Mouse (Mus musculus) embryonic facial prominence, embryonic 11.5 days (tissue): ENCODE results near the gene Kcnd3. TPM values are rescaled to one million over a fixed set of nuclear protein-coding genes. Genes with fewer than 3 reads are reported as not detected.

Experiments used
- ATAC-seq: fragments of 200-750 bp; cut with Nextera tagmentation; replicated peaks from 2 replicates; pipeline ENCODE4 v1.8.0; 2017; ENCODE audit warnings: low read depth; ENCODE audit not compliant: insufficient number of reproducible peaks, low FRiP score, low TSS enrichment
- DNase-seq: peaks from one replicate; pipeline ENCODE4 v3.0.0-alpha.2; 2015; ENCODE audit warnings: low spot score
- H3K27ac ChIP-seq: fragments of 300-500 bp; sonication (generic); replicated peaks from 2 replicates; pipeline ENCODE4 v1.5.1; 2014; ENCODE audit warnings: mild to moderate bottlenecking, low read depth, low read length, control low read depth
- H3K27me3 ChIP-seq: fragments of 300-500 bp; sonication (generic); 2 replicates; pipeline ENCODE4 v1.6.1; 2014; ENCODE audit warnings: mild to moderate bottlenecking, low read length, moderate library complexity, mixed read lengths; ENCODE audit not compliant: control insufficient read depth, insufficient read depth
- H3K36me3 ChIP-seq: fragments of 300-500 bp; sonication (generic); replicated peaks from 2 replicates; pipeline ENCODE4 v1.6.1; 2014; ENCODE audit warnings: low read depth, mild to moderate bottlenecking, low read length, moderate library complexity, mixed read lengths; ENCODE audit not compliant: control insufficient read depth, insufficient read depth
- H3K4me1 ChIP-seq: fragments of 300-500 bp; sonication (generic); 2 replicates; pipeline ENCODE4 v1.6.1; 2014; ENCODE audit warnings: low read length, mixed read lengths; ENCODE audit not compliant: control insufficient read depth, insufficient read depth
- H3K4me2 ChIP-seq: fragments of 300-500 bp; sonication (generic); 2 replicates; pipeline ENCODE4 v1.6.1; 2014; ENCODE audit warnings: low read depth, mild to moderate bottlenecking, control low read depth, low read length, moderate library complexity
- H3K4me3 ChIP-seq: fragments of 300-500 bp; sonication (generic); 2 replicates; pipeline ENCODE4 v1.5.1; 2014; ENCODE audit warnings: low read depth, low read length, control low read depth
- H3K9ac ChIP-seq: fragments of 300-500 bp; sonication (generic); replicated peaks from 2 replicates; pipeline ENCODE4 v1.6.1; 2014; ENCODE audit warnings: mild to moderate bottlenecking, control low read depth, low read length
- H3K9me3 ChIP-seq: fragments of 300-500 bp; sonication (generic); replicated peaks from 2 replicates; pipeline ENCODE4 v1.6.1; 2016; ENCODE audit warnings: mild to moderate bottlenecking, low read length, inconsistent platforms, mixed read lengths; ENCODE audit not compliant: control insufficient read depth
- WGBS: fragments of 180-500 bp; shearing (Covaris S2); extraction: QIAGEN DNeasy Blood & Tissue Kit; methylation state at CpG from one replicate; pipeline ENCODE4 v1.1.7; 2014; 5-methylcytosine and 5-hydroxymethylcytosine counted together
- polyA plus RNA-seq: library from polyadenylated mRNA; unstranded; fragments of >200 nt; fragmentation: Nextera tagmentation; extraction: Ambion mirVana; gene quantifications from 2 replicates; pipeline ENCODE4 v1.2.1, GENCODE M21; 2014

Kcnd3 gene
- polyA plus RNA-seq, 1 experiment from 2014 or later: 0.59 TPM

- H3K9me3 ChIP-seq: no peaks in the 10 kb centered on the region
- ATAC-seq: no peak
These were observed 11.1 kb upstream of the Kcnd3 start for GRCm38 (mm10) chr3:105440873-105441495.

DNA sequence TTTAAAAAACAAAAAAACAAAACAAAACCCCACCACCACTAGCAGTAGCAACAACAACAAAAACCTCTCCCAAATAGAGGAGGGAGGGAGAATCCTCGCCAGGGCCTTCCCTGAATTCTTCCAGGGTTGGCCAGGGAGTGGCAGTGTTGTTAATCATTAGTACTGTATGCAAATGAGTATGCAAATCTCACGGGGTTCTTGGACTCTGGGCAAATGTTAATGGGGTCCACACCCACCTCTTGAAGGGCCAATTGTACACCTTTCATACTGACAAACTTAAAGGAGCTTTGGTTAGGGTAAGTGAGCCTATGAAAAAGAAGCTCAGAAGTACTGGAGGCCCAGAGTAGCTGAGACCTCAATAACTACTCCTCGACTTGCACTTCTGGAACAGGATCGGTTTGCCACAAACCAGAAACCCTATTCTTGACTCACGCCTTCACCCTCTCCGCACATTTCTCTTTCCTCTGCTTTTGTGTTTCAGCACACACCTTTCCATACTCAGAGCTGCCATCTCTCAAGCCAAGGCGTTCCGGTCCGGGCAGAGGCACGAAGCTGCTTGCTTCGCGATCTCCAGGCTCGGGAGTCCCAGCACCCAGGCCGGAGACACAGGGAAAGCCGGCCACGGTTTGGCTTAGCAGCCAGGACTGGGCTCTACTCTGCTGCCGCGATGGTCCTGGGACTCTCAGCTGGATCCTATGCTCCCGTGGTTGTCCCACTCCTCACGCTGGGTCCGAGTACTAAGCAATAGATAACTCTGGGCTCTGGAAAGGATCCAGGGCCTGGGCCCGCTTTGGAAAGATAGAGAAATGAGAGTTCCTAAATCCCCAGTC is 1.3 kb upstream of the Kcnd3 start:
- Histone ChIP-seq H3K9ac (no peak overlapping the region), H3K9me3 (no peaks in the 10 kb centered on the region), H3K36me3 (no peaks in the 10 kb centered on the region), H3K4me2 (peak overlapping the region; percentile 100), H3K4me3 (peak overlapping the region; percentile 55; the same call in 1 of the 2 replicates), H3K27me3 (peaks cover 36% of the 10 kb centered on the region), H3K27ac (no peak overlapping the region), H3K4me1 (peaks cover 3% of the 10 kb centered on the region)
- WGBS: 3% methylated on average over 22 of the region's 22 CpGs
- DNase-seq (peak; percentile 51), ATAC-seq (no peak; the same call in 1 of the 2 replicates)

More at GRCm38 (mm10) chr3:105440873-105441495, 11.1 kb upstream of the Kcnd3 start:
- Histone ChIP-seq H3K4me3 (no peak overlapping the region), H3K9ac (no peak overlapping the region), H3K4me1 (no peaks in the 10 kb centered on the region), H3K36me3 (no peaks in the 10 kb centered on the region), H3K27me3 (no peaks in the 10 kb centered on the region), H3K4me2 (no peak overlapping the region), H3K27ac (no peak overlapping the region)
- DNase-seq: no peak
- 64% methylated on average over 4 of the region's 4 CpGs for WGBS

DNA sequence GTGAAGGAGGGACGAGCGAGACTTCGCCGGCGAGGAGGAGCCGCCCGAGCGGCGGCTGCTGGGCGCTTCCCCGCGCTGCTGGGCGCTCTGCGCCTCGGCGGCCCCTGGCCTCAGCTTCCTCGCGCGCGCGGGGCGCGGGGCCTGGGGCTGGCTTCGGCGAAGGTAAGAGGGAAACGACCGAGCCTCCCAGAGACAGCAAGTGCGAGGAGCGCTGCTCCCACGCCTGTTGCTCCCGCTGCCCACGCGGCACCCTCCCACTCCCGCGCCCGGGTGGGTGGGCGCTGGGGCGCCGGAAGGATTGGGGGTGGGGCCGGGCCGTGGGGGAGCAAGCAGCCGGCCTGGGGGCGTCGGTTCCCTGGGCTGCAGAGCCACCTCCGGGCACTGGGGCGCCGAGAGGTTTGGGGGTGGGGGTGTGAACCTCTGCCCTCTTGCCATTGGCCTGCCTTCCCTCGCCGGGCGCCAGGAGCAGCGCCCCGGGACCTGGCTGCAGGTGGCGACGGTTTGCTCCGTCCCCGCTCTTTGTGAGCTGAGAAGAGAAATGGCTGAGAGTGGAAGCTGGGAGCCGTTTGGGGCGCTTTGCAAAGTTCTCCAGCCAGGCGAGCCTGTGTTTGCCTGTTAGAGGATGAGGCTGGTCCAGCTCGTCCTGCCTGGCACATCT is 555 bp downstream of the Kcnd3 start:
- Histone ChIP-seq H3K27ac (no peak overlapping the region), H3K4me3 (peak overlapping the region; percentile 55), H3K4me1 (peaks cover 3% of the 10 kb centered on the region), H3K36me3 (no peaks in the 10 kb centered on the region), H3K9me3 (no peaks in the 10 kb centered on the region), H3K4me2 (peak overlapping the region; percentile 100), H3K9ac (peak overlapping the region; percentile 65), H3K27me3 (peaks cover 36% of the 10 kb centered on the region)
- 0% methylated on average over 44 of the region's 60 CpGs for WGBS
- ATAC-seq (peak; percentile 26), DNase-seq (peak; percentile 59)

GRCm38 (mm10) chr3:105453214-105453950 is 1.3 kb downstream of the Kcnd3 start:
- H3K27ac ChIP-seq: no peak overlapping the region
- peak overlapping the region; percentile 100 for H3K4me2 ChIP-seq
- H3K36me3 ChIP-seq: no peaks in the 10 kb centered on the region
- H3K4me1 ChIP-seq: peaks cover 3% of the 10 kb centered on the region
- DNase-seq (peak; percentile 14), ATAC-seq (no peak)
- no peak overlapping the region; the same call in 1 of the 2 replicates for H3K9ac ChIP-seq
- H3K27me3 ChIP-seq: peaks cover 36% of the 10 kb centered on the region
- H3K9me3 ChIP-seq: no peaks in the 10 kb centered on the region
- 2% methylated on average over 19 of the region's 19 CpGs for WGBS
- peak overlapping the region; percentile 55 for H3K4me3 ChIP-seq

DNA sequence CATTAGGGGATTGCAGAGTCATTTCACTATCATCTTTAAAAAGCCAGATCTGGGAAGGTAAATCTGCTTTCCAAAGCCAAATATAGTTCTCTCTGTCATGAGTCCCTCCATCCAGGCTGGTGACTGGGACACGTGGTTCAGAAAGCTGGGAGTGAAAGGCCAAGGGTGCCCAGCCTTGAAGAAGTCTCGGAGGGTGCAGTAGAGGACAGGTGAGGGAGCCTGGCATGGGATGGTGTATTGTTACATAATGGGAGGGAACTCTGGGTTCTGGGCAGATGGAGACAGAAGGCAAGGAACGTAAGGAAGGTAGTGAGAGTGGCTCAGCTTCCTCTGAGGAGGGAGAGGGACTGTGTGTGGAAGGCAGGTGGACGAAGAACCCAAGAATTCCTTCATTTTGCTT is 5.5 kb downstream of the Kcnd3 start:
- Histone ChIP-seq H3K27me3 (peaks cover 13% of the 10 kb centered on the region), H3K4me1 (no peaks in the 10 kb centered on the region; the same call in 1 of the 2 replicates), H3K9me3 (no peaks in the 10 kb centered on the region), H3K36me3 (no peaks in the 10 kb centered on the region), H3K4me3 (no peak overlapping the region), H3K27ac (no peak overlapping the region), H3K9ac (no peak overlapping the region), H3K4me2 (no peak overlapping the region)
- WGBS: 75% methylated on average over 4 of the region's 4 CpGs
- DNase-seq: no peak
- no peak for ATAC-seq

- no peak for ATAC-seq
- no peaks in the 10 kb centered on the region for H3K36me3 ChIP-seq
- no peaks in the 10 kb centered on the region for H3K4me1 ChIP-seq
- DNase-seq: no peak
- no peaks in the 10 kb centered on the region for H3K27me3 ChIP-seq
- no peak overlapping the region for H3K27ac ChIP-seq
- H3K4me3 ChIP-seq: no peak overlapping the region
- H3K4me2 ChIP-seq: no peak overlapping the region
- WGBS: 74% methylated on average over 8 of the region's 8 CpGs
- H3K9me3 ChIP-seq: no peaks in the 10 kb centered on the region
- H3K9ac ChIP-seq: no peak overlapping the region
These were observed 14.4 kb downstream of the Kcnd3 start for GRCm38 (mm10) chr3:105466538-105466937.

- no peak overlapping the region for H3K27ac ChIP-seq
- no peak overlapping the region for H3K4me2 ChIP-seq
- H3K9me3 ChIP-seq: no peaks in the 10 kb centered on the region
- whole genome bisulfite sequencing: 81% methylated on average over 1 of the region's 1 CpGs
- no peaks in the 10 kb centered on the region for H3K27me3 ChIP-seq
- H3K36me3 ChIP-seq: no peaks in the 10 kb centered on the region
- no peak overlapping the region for H3K4me3 ChIP-seq
- H3K4me1 ChIP-seq: no peaks in the 10 kb centered on the region
- no peak overlapping the region for H3K9ac ChIP-seq
- no peak for DNase-seq
- ATAC-seq: no peak
These were observed 20.4 kb downstream of the Kcnd3 start for GRCm38 (mm10) chr3:105472564-105472963.
